ENCODE assay signal across 16 mouse cellular contexts in the genomic region with DNA sequence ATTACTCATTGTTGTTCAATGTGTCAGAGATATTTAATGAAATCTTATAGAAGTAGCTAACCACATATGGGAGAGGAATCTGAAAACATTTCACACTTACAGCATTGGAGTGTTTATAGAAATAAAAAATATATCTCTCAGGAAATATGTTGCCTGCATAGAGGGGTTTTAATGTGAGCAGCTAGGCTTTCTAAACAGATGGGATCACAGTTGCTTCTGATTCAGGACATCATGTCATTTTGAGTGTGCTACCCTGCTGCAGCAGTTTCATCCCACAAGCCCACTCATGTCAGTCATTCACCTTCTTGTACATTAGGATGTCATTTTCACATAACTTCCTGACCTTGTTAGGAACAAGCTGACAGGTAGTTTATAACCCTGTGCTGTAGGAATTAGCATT.
"Had no signal": no experiment of that assay in that cellular context is flagged by ENCODE, and none has a peak within 500 bp of the region (broad histone marks: within the 10 kb centered on the region; RNA-seq: fewer than 3 reads in every experiment).

No protein-coding gene starts in this region.

- H3K9me3 ChIP-seq: kidney, embryonic 15.5 days; limb, embryonic 15.5 days; liver, embryonic 12.5 days; lung, embryonic 15.5 days; megakaryocyte, embryonic 14.5 days; midbrain, embryonic 15.5 days; neural tube, embryonic 12.5 days had no signal

- H3K27me3 ChIP-seq: kidney, embryonic 15.5 days; limb, embryonic 15.5 days; liver, embryonic 12.5 days; lung, embryonic 15.5 days; megakaryocyte, embryonic 14.5 days; midbrain, embryonic 15.5 days; neural tube, embryonic 12.5 days had no signal

- H3K27ac ChIP-seq: kidney, embryonic 15.5 days; limb, embryonic 15.5 days; liver, embryonic 12.5 days; lung, embryonic 15.5 days; macrophage; midbrain, embryonic 15.5 days; neural tube, embryonic 12.5 days; stomach, postnatal 0 days had no signal

- DNase-seq: kidney, adult 2 months; kidney, postnatal 14 days; lung, postnatal 14 days; thymus, adult 18-20 months; thymus, postnatal 14 days had no signal

- H3K4me3 ChIP-seq: kidney, embryonic 15.5 days; limb, embryonic 15.5 days; liver, embryonic 12.5 days; lung, embryonic 15.5 days; megakaryocyte, embryonic 14.5 days; midbrain, embryonic 15.5 days; neural tube, embryonic 12.5 days had no signal

- H3K4me1 ChIP-seq: kidney, embryonic 15.5 days; limb, embryonic 15.5 days; liver, embryonic 12.5 days; lung, embryonic 15.5 days; megakaryocyte, embryonic 14.5 days; midbrain, embryonic 15.5 days; neural tube, embryonic 12.5 days had no signal

- H3K4me2 ChIP-seq: kidney, embryonic 15.5 days; limb, embryonic 15.5 days; liver, embryonic 12.5 days; lung, embryonic 15.5 days; midbrain, embryonic 11.5 days; midbrain, embryonic 15.5 days; neural tube, embryonic 12.5 days had no signal

- H3K36me3 ChIP-seq: kidney, embryonic 15.5 days; limb, embryonic 15.5 days; liver, embryonic 12.5 days; lung, embryonic 15.5 days; midbrain, embryonic 15.5 days; neural tube, embryonic 12.5 days had no signal

- ATAC-seq: intestine, embryonic 16.5 days; liver, embryonic 12.5 days; midbrain, embryonic 15.5 days had no signal

- H3K9ac ChIP-seq: kidney, embryonic 15.5 days; limb, embryonic 15.5 days; liver, embryonic 12.5 days; lung, embryonic 15.5 days; midbrain, embryonic 15.5 days; neural tube, embryonic 12.5 days had no signal
